Mouse (Mus musculus) bone marrow, adult 2 months (tissue): ENCODE data around the gene Sphk1.

ENCODE experiments used
- CTCF ChIP-seq: fragments of 200-500 bp; IDR thresholded peaks from 2 replicates; pipeline ENCODE4 v1.5.1; 2011; ENCODE audit warnings: low read length, control low read depth; ENCODE audit not compliant: control insufficient read depth, insufficient read depth
- POLR2A ChIP-seq: fragments of 200-500 bp; IDR thresholded peaks from 2 replicates; pipeline ENCODE4 v1.6.1; 2011; ENCODE audit warnings: low read depth, mild to moderate bottlenecking, control low read depth, low read length, borderline replicate concordance; ENCODE audit not compliant: control insufficient read depth

DNA sequence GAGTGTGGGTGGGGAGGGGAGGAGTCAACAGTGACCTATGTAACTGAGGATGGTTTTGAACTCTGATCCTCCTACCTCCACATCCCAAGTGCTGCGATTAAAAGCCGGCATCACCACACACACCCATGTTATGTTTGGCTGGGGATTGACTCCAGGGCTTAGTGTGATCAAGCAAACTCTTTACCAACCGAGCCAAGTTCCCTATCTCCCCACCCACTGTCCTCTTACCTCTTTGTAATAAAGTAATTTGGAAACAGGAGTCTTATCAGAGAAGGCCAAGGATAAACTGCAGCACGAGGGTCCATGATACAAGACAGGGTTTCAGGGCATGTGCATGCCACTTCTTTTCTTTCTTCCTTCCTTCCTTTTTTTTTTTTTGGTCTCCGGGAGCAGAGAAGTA is 37.5 kb upstream of the Sphk1 start:
- TF ChIP-seq CTCF, result no peak
- TF ChIP-seq POLR2A, result no peak
